Mouse (Mus musculus) liver, postnatal 0 days (tissue): ENCODE data around the gene Gm28051.

Source experiments
- CTCF ChIP-seq: sonication (generic); IDR thresholded peaks from 2 replicates; pipeline ENCODE4 v1.5.1; 2016; ENCODE audit warnings: antibody characterized with exemption, low read depth
- EP300 ChIP-seq: IDR thresholded peaks from 2 replicates; pipeline ENCODE4 v1.6.1; 2016; ENCODE audit warnings: antibody characterized with exemption, low read depth, mild to moderate bottlenecking

GRCm38 (mm10) chr12:102722451-102722850 is 35.1 kb downstream of the Gm28051 start:
- TF ChIP-seq CTCF (no peak), EP300 (no peak)
